Mouse (Mus musculus) olfactory bulb, adult 2 months (tissue): ENCODE results near the gene Phyhd1.

ENCODE experiments used
- CTCF ChIP-seq: fragments of 200-500 bp; IDR thresholded peaks from 2 replicates; pipeline ENCODE4 v1.5.1; 2012; ENCODE audit warnings: low read depth, mild to moderate bottlenecking, low read length, moderate library complexity; ENCODE audit not compliant: insufficient read depth
- POLR2A ChIP-seq: fragments of 200-500 bp; IDR thresholded peaks from 2 replicates; pipeline ENCODE4 v1.6.1; 2012; ENCODE audit warnings: mild to moderate bottlenecking, low read depth, low read length, moderate library complexity; ENCODE audit not compliant: insufficient read depth

DNA sequence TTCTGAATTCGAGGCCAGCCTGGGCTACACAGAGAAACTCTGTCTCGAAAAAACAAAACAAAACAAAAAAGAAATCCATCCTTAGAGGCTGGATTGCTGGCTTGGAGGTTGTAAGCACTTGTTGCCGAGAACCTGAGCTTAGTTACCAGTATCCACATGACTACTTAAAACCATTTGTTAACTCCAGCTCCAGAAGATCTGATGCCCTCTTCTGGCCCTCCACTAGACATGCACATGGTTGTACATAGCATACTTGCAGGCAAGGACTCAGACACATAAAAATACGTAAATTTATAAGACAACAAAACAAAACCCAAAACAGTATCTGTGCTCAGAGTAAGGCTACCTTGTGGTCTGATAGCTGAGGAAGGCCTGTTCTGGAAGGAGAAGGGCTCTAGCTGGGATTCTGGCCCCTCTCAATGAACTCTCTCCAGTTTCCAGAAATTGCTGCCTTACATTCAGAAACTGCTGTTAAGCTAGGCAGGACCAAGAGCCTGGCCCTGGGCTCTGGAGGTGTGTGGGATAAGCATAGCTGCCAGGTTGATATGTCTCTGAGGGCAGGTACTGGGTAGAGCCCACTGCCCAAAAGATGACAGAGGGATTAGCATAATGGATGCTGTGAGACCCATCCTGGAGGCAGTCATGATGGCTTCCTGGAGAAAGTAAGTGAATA is 4.8 kb upstream of the Phyhd1 start:
- TF ChIP-seq CTCF (no peak), POLR2A (no peak)
